Mouse (Mus musculus) 3T3-L1 (cell line): ENCODE measurements around the gene Gm21497.
"Not testable (repeated sequence)": the region's sequence is repeated elsewhere in the genome, so short reads cannot be mapped to it uniquely, and the experiment has no call there.

ENCODE experiments used
- DNase-seq: peaks from one replicate; pipeline ENCODE4 v3.0.0-alpha.2; 2015; ENCODE audit warnings: low read depth, low spot score

Gm21497 gene

DNA sequence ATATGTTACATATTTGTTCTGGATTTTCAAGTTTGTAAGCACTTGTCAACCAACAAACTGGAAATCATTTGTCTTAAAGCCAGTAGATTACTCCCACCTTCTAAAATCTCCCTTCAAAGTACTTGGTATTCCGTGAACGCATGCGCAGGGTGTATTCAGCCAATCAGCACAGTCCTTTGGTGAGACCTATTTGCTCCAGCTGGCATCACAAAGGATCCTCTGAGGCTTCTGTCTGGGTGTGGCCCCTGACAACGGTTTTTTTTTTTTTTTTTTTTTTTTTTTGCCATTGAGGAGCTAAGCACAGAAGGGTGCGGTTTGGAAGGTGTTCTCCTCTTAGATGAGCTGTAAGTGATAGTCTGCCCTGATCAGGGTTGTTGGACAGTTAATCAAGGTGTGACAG lies at the start of gene Gm21497:
Gene Gm21497, plus strand, starts transcription at position 301 of the 400 bp plus-strand sequence.
- DNase-seq = not testable (repeated sequence)
